Mouse (Mus musculus) cortical plate, adult 2 months (tissue): ENCODE data around the gene Stx11.

Experiments
- CTCF ChIP-seq: fragments of 200-500 bp; IDR thresholded peaks from 2 replicates; pipeline ENCODE4 v1.5.1; 2011; ENCODE audit warnings: mild to moderate bottlenecking, control low read depth, low read length; ENCODE audit not compliant: insufficient read depth; ENCODE audit errors: extremely low read depth
- POLR2A ChIP-seq: fragments of 200-500 bp; IDR thresholded peaks from 2 replicates; pipeline ENCODE4 v1.6.1; 2011; ENCODE audit warnings: mild to moderate bottlenecking, low read length, control low read depth; ENCODE audit not compliant: insufficient read depth; ENCODE audit errors: extremely low read depth

DNA sequence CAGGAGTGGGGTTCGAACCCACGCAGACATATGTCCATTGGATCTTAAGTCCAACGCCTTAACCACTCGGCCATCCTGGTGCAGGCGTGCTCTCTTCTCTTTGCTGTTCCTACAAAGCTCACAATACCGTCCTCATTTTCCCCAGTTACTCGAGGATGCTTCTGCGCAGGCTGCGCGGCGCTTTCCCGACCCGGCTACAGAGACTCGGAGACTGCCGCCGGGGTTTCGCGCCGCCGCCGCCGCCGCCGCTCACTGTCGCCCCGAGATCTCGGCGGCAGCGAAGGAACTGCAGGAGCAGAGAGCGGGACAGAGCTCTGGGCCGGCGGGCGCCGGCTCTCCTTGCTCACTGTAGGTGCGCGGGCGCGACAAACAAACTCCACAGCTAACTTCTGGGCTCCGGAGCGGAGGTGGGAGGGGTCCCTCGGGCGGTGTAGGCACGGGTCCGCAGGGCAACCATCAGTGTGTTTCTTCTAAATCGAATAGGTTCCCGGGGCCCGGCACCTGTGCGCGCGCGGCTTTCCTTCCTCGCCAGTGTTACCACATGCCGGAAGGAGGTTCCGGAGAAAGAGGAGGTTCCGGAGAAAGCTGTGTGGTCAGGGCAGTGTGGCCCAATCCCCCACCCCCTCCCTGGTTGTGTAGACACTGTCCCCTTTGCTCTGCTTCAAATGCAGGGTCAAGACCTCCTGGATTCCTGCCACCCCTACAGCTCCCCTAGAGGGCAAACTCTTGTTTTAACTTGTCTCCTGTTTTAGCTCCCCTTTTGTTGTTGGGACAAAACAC lies 41.3 kb downstream of the Stx11 start:
- peak; percentile 33; the same call in 1 of the 2 replicates for TF ChIP-seq CTCF
- no peak for TF ChIP-seq POLR2A
